Mouse (Mus musculus): ENCODE measurements at regions not wholly inside any gene's neighbourhood (a gene's known extent, or its start where the extent isn't known, plus 50 kb on each side); places are given as distances from the start of the nearest gene placed in this dataset.

- no peak for TF ChIP-seq CTCF (IDR thresholded peaks at IDR 0.05; ENCODE audit: borderline replicate concordance, control insufficient read depth, extremely low read depth, insufficient read depth, low read length, poor library complexity)
- no peak for TF ChIP-seq POLR2A (IDR thresholded peaks at IDR 0.05; ENCODE audit: control insufficient read depth, extremely low read depth, insufficient read depth, low read length, poor library complexity)
Measured at GRCm38 (mm10) chr6:31086798-31087360, 128.0 kb upstream of the Klf14 start.

Data from thymus, adult 2 months (tissue).